Mouse (Mus musculus) brain, embryonic 14.5 days (tissue): ENCODE results near the gene Ppfibp2. TPM values are rescaled to one million over a fixed set of nuclear protein-coding genes. Genes with fewer than 3 reads are reported as not detected.
A peak's percentile ranks its signal among the peaks of the same experiment; 100 is the strongest.

Experiments
- DNase-seq: peaks from one replicate; pipeline ENCODE4 v3.0.0-alpha.2; 2011; ENCODE audit warnings: low read depth
- CTCF ChIP-seq: fragments of 200-500 bp; IDR thresholded peaks from 2 replicates; pipeline ENCODE4 v1.5.1; 2012; ENCODE audit warnings: inconsistent platforms, mild to moderate bottlenecking, moderate library complexity, borderline replicate concordance; ENCODE audit not compliant: insufficient read depth, insufficient read length; ENCODE audit errors: extremely low read depth
- POLR2A ChIP-seq: fragments of 200-500 bp; IDR thresholded peaks from 2 replicates; pipeline ENCODE4 v1.6.1; 2012; ENCODE audit warnings: mild to moderate bottlenecking, inconsistent platforms, borderline replicate concordance; ENCODE audit not compliant: poor library complexity, insufficient read depth, insufficient read length, severe bottlenecking; ENCODE audit errors: extremely low read depth
- polyA plus RNA-seq: library from polyadenylated mRNA; depleted of rRNA; stranded (reverse); fragments of >200 nt; gene quantifications from 2 replicates; pipeline ENCODE4 v1.2.3, GENCODE M21; 2012

The Ppfibp2 gene
- polyA plus RNA-seq, 1 experiment = 3.4 TPM

DNA sequence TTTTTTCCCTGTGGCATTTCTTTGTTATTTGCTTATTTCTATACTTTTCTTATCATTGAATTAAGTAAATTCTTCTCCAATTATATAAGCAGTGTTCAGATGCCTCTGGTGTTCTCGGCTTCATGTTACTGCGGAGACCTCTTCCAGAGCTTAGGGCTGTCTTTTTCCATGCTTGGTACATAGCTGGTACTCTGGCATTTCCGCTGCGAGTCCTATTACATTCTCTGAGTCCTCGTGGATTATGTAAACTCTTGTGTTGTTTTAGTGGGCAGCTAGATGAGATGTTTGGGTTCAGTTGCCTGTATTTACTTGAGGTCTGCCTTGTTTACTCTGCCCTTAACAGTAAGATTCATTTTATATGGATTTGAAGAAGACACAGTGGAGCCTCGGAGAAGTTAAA lies 30.8 kb downstream of the Ppfibp2 start:
- TF ChIP-seq CTCF (no peak), POLR2A (no peak)
- no peak for DNase-seq

DNA sequence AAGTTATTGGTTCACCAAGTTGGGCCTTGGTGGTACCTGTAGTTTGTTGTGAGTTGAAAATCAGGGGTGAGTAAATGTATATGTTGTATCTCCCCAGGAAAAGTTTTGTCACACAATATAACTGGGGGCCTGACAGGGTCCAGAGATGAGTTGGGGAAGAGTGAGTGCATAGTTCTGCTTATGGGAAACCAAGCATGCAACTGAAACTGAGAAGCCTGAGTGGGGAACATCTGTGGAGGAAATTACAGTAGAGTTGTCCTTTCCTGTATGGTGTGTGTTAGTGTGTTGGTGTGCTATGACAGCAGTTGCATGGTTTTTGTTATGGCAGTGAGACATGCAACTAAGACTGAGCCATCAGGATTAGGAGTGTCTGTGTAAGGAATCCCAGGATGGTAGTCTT lies 33.4 kb downstream of the Ppfibp2 start:
- DNase-seq = no peak
- TF ChIP-seq POLR2A = no peak
- no peak for TF ChIP-seq CTCF

DNA sequence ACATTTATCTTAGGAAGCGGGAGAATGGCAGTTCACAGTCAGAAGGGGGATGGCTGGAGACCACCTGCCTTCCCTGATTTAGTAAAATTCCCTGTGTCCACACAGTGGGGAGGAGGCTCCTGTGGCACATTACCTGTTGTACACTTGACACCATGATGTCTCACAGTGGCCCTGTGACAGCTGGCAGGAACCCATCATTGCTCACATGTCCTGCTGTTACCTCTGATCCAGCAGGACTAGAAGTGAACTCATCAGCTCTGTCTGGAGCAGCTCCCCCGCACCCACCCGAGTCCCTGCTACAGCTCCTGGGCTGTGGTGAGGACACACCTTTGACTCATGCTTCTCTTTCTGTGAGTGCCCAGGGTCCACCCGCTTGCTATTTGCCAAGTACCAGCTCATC lies 38.2 kb downstream of the Ppfibp2 start:
- no peak for DNase-seq
- TF ChIP-seq POLR2A (no peak), CTCF (no peak)

DNA sequence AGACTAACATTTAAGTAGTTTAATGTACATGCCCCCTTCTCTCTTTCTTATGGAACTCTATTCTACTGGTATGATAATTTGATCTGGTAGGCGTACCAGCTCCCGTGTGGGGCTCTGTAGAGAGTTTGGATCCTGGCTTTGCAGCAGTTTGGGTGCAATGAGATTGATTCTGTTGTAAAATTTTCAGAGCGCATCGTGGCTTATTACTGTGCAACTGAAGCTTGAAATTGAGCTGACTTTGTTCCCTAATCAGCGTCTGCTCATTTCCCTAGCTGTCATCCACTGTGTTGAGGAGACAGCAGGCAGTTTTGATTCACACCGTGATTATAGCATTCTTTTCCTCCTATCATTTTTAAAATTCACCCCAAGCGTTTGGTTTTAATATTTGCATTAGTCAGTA lies 42.4 kb downstream of the Ppfibp2 start:
- DNase-seq = peak; percentile 14
- no peak for TF ChIP-seq CTCF
- TF ChIP-seq POLR2A = no peak

DNA sequence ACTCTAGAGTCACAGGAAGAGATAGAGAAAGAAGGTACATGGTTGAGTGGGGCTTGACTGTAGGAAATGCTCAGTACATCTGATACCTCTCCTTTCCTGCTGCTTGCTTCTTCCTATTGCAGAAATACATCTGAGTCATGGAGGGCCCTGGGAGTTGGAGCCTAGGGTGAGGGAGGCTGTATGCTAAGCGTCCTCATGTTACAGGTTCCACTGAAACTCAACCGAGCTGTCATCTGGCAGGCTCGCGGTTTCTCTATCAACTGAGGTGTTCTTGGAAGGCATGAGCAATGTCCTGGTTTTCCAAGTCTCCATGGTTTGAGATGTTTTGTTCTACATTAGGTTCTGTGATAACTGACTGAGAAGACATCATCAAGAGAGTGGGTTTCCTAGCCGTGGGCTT lies 43.0 kb downstream of the Ppfibp2 start:
- no peak for DNase-seq
- TF ChIP-seq CTCF (no peak), POLR2A (no peak)

DNA sequence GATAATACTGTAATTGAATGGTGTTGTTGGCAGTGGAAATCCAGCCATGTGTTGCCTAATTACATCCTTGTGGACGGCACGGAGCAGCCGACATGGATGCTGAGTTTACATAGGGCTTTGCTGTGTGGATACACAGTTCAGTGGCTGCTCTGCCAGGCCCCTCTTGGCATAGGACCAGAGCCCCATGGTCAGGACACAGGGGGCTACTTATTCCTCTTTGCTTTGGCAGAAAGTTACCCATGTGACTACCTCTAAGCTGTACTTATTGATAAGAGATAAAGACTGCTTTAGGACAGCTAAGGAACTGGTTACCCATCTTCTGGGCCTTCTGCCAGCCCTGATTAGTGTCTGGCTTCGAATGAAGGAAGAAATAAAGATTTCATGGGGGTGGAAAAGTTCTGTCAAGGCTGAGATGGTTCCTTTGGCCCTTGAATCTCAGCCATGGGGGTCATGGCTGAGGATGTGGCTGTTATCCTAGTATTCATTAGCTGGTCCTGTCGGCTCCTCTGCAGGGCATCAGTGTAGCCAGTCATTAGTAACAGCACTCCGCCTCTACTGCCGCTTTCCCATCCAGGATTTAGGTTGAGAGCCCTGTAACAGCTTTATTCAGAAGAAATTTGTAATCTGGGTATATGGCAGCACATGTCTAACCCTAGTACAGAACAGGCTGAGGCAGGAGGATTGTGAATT lies 47.7 kb downstream of the Ppfibp2 start:
- DNase-seq = peak; percentile 72

DNA sequence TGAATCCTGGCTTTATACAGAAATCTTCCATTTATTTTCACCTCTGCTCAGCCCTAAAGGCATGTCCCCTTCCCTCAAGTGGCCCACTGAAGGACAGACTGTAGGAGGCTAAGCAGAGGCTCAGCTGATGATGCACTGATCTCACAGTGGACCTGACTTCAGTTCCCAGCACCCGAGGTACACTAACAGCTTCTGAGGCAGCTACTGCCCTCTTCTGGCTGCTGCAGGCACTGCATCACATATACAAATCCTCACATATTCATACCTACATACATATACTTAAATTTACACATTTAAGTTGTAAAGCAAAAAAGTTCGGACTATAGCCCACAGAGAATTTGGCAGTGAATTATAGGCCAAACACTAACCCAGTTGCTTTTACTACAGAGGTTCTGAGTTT lies 50.0 kb downstream of the Ppfibp2 start:
- TF ChIP-seq POLR2A (no peak), CTCF (no peak)
- no peak for DNase-seq

More for the DNA sequence above, 47.7 kb downstream of the Ppfibp2 start:
- no peak for TF ChIP-seq CTCF
- TF ChIP-seq POLR2A = no peak

DNA sequence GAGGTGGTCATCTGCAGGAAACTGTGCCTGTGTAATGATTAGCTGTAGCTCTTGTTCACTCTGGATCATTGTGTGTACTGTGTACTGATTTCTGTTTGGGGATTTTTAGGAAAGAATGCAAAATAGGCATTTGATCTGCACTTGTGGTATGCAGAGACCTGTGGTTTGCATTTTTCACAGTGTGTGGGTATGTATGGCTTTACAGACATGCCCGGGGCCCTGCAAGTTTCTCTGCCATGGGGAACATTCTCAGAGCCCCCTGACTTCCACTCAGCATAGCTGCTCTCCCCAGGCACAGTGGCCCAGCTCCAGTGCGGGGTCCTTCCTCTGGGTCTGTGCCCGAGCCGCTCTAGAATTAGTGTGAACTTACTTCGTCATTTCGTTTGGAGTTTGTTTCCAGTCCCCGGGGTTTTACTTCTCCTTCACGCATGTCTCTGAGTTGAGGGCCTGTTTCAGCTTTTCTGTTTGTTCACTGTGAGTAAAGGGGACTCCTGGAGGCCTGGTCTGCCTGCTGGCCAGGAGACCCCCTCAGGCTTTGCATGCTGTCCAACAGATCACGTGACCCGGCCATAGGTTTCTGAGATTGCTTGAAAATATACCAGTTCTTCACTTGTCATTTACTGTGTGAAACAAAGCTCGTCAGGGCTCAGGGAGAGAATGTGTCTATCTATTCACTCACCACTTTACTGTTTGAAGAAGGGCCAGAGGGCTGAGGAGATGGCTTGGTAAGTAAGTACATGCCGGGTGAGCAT lies 54.1 kb downstream of the Ppfibp2 start:
- DNase-seq = no peak
- TF ChIP-seq CTCF (no peak), POLR2A (no peak)

DNA sequence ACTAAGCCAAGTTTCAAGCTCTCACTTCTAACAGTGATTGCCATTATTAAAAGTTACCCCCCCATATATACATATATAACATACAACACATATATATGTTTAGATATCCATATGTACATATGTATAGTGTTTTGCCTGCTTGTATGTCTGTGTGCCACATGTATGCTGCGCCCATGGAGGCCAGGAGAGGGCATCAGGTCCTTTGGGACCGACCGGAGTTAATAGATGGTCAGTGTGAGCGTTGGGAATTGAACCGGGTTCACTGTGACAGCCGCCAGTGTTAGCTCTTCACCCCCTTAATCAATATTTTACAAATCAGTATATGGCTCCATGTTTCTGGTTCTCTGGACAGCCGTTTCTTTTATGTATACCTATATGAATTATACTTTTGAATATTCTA lies 55.0 kb downstream of the Ppfibp2 start:
- TF ChIP-seq CTCF = no peak
- no peak for TF ChIP-seq POLR2A
- no peak for DNase-seq

DNA sequence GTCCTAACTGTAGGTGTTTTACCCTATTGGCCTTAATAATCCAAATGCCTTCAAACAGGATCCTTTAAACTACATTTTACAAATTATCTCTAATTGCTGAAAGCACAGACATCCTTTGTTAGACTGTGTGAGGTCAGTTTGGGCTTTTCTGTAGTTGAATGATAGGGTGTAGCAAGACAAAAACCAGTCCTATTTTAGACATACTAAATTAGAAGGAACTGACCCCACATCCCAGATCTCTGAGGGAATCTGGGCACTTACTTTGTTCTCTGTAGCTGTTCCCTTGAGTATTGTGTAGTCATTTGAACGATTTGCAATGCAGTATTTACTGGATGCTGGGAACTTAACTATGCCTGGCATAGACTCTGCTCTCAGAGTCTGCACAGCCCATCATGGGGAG lies 56.8 kb downstream of the Ppfibp2 start:
- no peak for TF ChIP-seq POLR2A
- no peak for TF ChIP-seq CTCF
- no peak for DNase-seq

DNA sequence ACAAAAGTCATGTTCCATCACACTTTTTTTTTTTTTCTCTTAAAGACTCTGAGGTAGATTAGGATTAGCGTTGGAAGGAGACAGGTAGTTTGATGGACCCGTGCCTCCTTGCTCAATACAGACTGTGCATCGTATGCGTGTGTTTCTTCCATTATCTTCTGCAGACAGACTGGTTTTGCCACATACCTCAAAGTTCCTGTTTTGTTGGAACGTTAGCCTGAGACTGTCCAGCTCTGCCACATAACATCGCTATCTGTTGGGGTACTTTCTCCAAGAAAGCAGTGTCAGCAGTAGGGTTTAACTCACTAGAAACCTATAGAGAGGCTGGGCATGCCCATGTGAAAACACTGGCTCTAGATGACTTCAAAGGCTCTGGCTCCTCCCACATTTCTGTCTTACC lies 61.4 kb downstream of the Ppfibp2 start:
- no peak for TF ChIP-seq CTCF
- no peak for TF ChIP-seq POLR2A
- DNase-seq = no peak
